Mouse (Mus musculus): ENCODE measurements around the gene Trmt61a.
"Not testable (repeated sequence)": the region's sequence is repeated elsewhere in the genome, so short reads cannot be mapped to it uniquely, and the experiment has no call there.

The Trmt61a gene

DNA sequence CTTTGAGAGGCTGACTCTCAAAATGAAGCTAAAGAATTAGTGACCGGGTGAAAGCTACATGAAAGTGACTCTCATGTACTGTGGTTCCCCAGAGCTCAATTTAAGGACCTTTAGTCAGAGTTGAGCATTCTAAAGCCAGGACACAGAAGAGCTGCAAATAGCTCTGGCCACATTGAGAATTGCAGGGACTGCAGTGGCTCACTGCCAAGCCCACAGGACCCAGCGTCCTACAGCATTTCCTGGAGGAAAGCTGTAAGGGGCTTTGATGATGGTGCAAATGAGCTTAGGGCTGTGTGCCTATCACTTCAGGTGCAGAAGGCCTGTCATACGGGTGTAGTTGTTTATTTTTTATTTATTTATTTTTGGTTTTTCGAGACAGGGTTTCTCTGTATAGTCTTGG, 30.3 kb downstream of the Trmt61a start:
- Histone ChIP-seq H3K36me3 (ENCODE audit: insufficient read depth, low read length) (peaks cover 29% of the 10 kb centered on the region), H3K4me3 (replicated peaks; ENCODE audit: low read length) (no peak overlapping the region), H3K4me1 (replicated peaks; ENCODE audit: low read depth, low read length) (peaks cover 72% of the 10 kb centered on the region), H3K27me3 (ENCODE audit: insufficient read depth, low read length) (peaks cover 12% of the 10 kb centered on the region), H3K9me3 (ENCODE audit: low read length) (no peaks in the 10 kb centered on the region)
- TF ChIP-seq NANOG (IDR thresholded peaks at IDR 0.05; ENCODE audit: borderline replicate concordance, low read length): no peak
- TF ChIP-seq POU5F1 (IDR thresholded peaks at IDR 0.05; ENCODE audit: borderline replicate concordance, low read length): no peak
- TF ChIP-seq CTCF (conservative IDR thresholded peaks at IDR 0.05; ENCODE audit: low read length): no peak

DNA sequence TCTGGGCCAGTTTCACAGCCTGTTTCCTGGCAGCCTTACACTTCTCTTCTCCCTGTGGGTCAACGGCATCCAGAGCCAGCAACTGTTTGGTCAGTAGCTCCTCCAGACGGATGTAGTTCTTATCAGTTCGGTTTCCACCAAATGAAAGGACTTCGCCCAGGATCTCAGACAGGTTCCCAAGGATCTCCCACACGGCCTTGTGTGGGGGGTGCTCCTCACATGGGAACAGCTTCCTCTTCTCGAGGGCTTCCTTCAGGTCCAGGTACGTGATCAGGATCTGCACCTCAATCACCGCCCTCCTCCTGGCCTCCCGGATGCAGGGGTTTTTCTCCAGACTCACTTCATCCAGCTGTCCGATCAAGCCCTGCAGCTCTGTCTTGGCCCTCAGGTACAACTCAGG, 32.2 kb downstream of the Trmt61a start:
- peaks cover 77% of the 10 kb centered on the region for H3K4me1 ChIP-seq (replicated peaks; ENCODE audit: low read depth, low read length)
- H3K9me3 ChIP-seq (ENCODE audit: low read length): no peaks in the 10 kb centered on the region
- TF ChIP-seq NANOG (IDR thresholded peaks at IDR 0.05; ENCODE audit: borderline replicate concordance, low read length) (no peak), CTCF (conservative IDR thresholded peaks at IDR 0.05; ENCODE audit: low read length) (no peak), POU5F1 (IDR thresholded peaks at IDR 0.05; ENCODE audit: borderline replicate concordance, low read length) (no peak)
- peaks cover 8% of the 10 kb centered on the region for H3K27me3 ChIP-seq (ENCODE audit: insufficient read depth, low read length)
- no peak overlapping the region for H3K4me3 ChIP-seq (replicated peaks; ENCODE audit: low read length)
- peaks cover 36% of the 10 kb centered on the region for H3K36me3 ChIP-seq (ENCODE audit: insufficient read depth, low read length)

DNA sequence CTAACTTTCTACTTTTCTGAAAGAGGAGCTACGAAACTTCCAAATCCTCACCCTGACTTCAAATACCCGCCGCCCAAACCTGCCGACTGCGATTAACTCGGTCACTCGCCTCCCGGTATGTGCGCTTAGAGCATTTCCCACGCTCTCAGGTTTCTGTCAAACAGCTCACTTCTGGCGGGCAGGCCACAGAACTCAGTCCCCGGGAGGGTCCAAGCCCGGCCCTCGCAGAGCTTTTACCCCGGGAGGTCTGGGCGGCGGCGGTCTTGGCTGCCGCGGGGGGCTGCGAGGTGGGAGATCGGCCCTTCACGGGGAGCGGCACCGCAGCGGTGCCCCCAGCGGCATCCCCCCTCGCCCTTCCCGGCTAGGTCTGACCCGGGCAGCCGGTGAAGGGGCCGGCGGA, 34.6 kb downstream of the Trmt61a start:
- Histone ChIP-seq H3K9me3 (ENCODE audit: low read length) (no peaks in the 10 kb centered on the region), H3K27me3 (ENCODE audit: insufficient read depth, low read length) (peaks cover 8% of the 10 kb centered on the region), H3K36me3 (ENCODE audit: insufficient read depth, low read length) (peaks cover 43% of the 10 kb centered on the region), H3K4me1 (replicated peaks; ENCODE audit: low read depth, low read length) (peaks cover 75% of the 10 kb centered on the region), H3K4me3 (replicated peaks; ENCODE audit: low read length) (peak overlapping the region; percentile 97)
- no peak for TF ChIP-seq CTCF (conservative IDR thresholded peaks at IDR 0.05; ENCODE audit: low read length)
- TF ChIP-seq POU5F1 (IDR thresholded peaks at IDR 0.05; ENCODE audit: borderline replicate concordance, low read length): no peak
- no peak for TF ChIP-seq NANOG (IDR thresholded peaks at IDR 0.05; ENCODE audit: borderline replicate concordance, low read length)

DNA sequence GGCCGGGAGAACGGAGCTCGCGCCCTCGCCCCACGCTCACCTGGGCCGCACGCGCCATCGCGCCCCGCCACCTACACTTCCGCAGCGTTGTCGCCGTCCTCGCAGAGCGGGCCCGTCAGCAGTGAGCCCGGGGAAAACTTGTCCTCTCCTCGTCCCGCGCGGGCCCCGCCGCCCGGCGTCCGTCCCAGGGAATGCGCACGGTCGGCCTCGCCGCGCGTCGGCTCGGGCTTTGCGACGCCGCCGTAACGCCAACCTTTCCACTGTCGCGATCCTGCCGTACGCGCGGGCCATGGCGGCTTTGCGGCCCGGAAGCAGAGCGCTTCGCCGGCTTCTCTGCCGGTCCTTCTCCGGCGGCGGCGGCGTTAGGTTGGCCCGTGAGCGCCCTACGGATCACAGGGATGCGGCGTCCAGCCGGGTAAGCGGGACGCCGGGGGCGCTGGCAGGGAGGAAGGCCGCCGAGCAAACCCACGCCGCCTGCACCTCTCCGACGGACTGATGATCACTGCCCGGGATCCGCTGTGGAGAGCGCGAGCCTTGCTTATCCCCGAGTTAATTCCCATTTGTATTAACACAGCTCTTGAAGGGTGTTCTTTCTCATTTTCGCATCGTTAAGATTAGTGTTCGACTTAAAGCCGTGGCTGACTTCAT, 35.2 kb downstream of the Trmt61a start, which contains the start of the genes Bag5 and Apopt1:
TSS of gene Bag5 (minus strand) at position 254 of the 648 bp plus-strand sequence.
TSS of gene Apopt1 (plus strand) at position 258 of the 648 bp plus-strand sequence.
- Histone ChIP-seq H3K9me3 (ENCODE audit: low read length) (no peaks in the 10 kb centered on the region), H3K4me3 (replicated peaks; ENCODE audit: low read length) (peak within 1 kb of the TSS; percentile 97), H3K36me3 (ENCODE audit: insufficient read depth, low read length) (peaks cover 43% of the 10 kb centered on the region), H3K27me3 (ENCODE audit: insufficient read depth, low read length) (peaks cover 8% of the 10 kb centered on the region), H3K4me1 (replicated peaks; ENCODE audit: low read depth, low read length) (peaks cover 75% of the 10 kb centered on the region)
- TF ChIP-seq POU5F1 (IDR thresholded peaks at IDR 0.05; ENCODE audit: borderline replicate concordance, low read length) (no peak), CTCF (conservative IDR thresholded peaks at IDR 0.05; ENCODE audit: low read length) (no peak), NANOG (IDR thresholded peaks at IDR 0.05; ENCODE audit: borderline replicate concordance, low read length) (no peak)

DNA sequence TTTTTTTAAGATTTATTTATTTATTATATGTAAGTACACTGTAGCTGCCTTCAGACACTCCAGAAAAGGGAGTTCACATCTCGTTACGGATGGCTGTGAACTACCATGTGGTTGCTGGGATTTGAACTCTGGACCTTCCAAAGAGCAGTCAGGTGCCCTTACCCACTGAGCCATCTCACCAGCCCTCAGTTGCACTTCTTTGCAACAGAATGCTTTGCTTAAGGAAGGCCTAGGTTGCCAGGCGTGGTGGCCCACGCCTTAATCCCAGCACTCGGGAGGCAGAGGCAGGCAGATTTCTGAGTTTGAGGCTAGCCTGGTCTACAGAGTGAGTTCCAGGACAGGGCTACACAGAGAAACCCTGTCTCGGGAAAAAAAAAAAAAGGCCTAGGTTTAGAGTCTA, 36.0 kb downstream of the Trmt61a start:
- H3K27me3 ChIP-seq (ENCODE audit: insufficient read depth, low read length); H3K9me3 ChIP-seq (ENCODE audit: low read length): not testable (repeated sequence)
- H3K4me3 ChIP-seq (replicated peaks; ENCODE audit: low read length): peak overlapping the region; percentile 97
- peaks cover 39% of the 10 kb centered on the region for H3K36me3 ChIP-seq (ENCODE audit: insufficient read depth, low read length)
- H3K4me1 ChIP-seq (replicated peaks; ENCODE audit: low read depth, low read length): peaks cover 80% of the 10 kb centered on the region

DNA sequence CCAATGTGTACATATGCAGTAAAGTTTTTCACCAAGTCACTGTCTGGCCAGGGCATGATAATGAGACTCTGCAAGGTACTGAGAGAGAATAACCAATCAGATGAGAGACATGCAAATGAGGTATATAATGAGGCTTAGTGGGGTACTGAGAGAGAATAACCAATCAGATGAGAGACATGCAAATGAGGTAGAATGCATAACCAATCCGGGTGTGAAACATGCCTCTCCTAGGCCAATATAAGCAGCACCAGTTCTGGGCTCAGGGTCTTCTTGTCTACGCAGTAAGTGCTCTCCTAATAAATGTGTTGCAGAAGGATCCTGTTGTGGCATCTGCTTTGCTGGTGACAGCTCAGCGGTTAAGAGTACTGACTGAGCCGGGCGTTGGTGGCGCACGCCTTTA, 38.6 kb downstream of the Trmt61a start:
- no peaks in the 10 kb centered on the region for H3K9me3 ChIP-seq (ENCODE audit: low read length)
- peaks cover 68% of the 10 kb centered on the region for H3K4me1 ChIP-seq (replicated peaks; ENCODE audit: low read depth, low read length)
- no peak for TF ChIP-seq POU5F1 (IDR thresholded peaks at IDR 0.05; ENCODE audit: borderline replicate concordance, low read length)
- no peak for TF ChIP-seq CTCF (conservative IDR thresholded peaks at IDR 0.05; ENCODE audit: low read length)
- TF ChIP-seq NANOG (IDR thresholded peaks at IDR 0.05; ENCODE audit: borderline replicate concordance, low read length): no peak
- H3K27me3 ChIP-seq (ENCODE audit: insufficient read depth, low read length): peaks cover 6% of the 10 kb centered on the region
- H3K4me3 ChIP-seq (replicated peaks; ENCODE audit: low read length): no peak overlapping the region
- peaks cover 19% of the 10 kb centered on the region for H3K36me3 ChIP-seq (ENCODE audit: insufficient read depth, low read length)

DNA sequence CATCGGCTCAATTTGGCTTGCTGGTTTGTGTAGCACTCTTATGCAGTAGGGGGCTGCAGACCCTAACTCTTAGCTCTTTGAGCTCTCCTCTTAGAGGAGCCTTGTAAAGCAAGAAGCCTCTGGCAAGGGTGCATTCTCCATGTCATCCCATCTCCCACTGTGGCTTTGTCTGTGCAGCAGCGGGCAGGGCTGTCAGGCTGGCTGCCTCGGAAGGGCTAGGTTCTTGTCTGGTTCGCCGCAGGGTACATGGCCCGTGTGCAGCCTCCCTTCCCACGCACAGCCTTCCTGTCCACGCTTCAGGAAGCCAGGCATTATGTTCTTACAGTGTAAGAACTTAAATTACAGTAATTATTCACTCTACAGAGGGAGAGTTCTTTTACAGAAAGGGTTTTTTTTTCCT, 40.8 kb downstream of the Trmt61a start:
- H3K9me3 ChIP-seq (ENCODE audit: low read length): no peaks in the 10 kb centered on the region
- no peaks in the 10 kb centered on the region for H3K27me3 ChIP-seq (ENCODE audit: insufficient read depth, low read length)
- H3K4me1 ChIP-seq (replicated peaks; ENCODE audit: low read depth, low read length): peaks cover 59% of the 10 kb centered on the region
- H3K36me3 ChIP-seq (ENCODE audit: insufficient read depth, low read length): peaks cover 22% of the 10 kb centered on the region
- no peak for TF ChIP-seq NANOG (IDR thresholded peaks at IDR 0.05; ENCODE audit: borderline replicate concordance, low read length)
- TF ChIP-seq POU5F1 (IDR thresholded peaks at IDR 0.05; ENCODE audit: borderline replicate concordance, low read length): no peak
- no peak overlapping the region for H3K4me3 ChIP-seq (replicated peaks; ENCODE audit: low read length)

DNA sequence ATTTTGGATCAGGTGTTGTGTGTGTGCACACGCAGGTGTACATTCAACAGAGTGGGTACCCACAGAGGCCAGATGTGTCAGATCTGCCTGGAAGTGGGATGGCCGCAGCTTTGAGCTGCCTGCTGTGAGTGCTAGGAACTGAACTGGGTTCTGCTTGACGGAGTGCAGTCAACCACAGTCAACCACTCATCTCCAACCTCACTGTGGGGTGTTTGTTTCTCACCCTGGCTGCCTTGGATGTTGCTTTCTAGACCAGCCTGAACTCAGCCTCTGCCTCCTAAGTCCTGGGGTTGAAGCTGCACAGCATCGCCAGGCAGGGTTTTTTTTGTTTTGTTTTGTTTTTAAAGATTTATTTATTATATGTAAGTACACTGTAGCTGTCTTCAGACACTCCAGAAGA, 42.3 kb downstream of the Trmt61a start:
- H3K9me3 ChIP-seq (ENCODE audit: low read length): no peaks in the 10 kb centered on the region
- H3K36me3 ChIP-seq (ENCODE audit: insufficient read depth, low read length): peaks cover 28% of the 10 kb centered on the region
- H3K4me1 ChIP-seq (replicated peaks; ENCODE audit: low read depth, low read length): peaks cover 56% of the 10 kb centered on the region
- no peak overlapping the region; the same call in 1 of the 2 replicates for H3K4me3 ChIP-seq (replicated peaks; ENCODE audit: low read length)
- H3K27me3 ChIP-seq (ENCODE audit: insufficient read depth, low read length): no peaks in the 10 kb centered on the region
- TF ChIP-seq CTCF (conservative IDR thresholded peaks at IDR 0.05; ENCODE audit: low read length) (no peak), POU5F1 (IDR thresholded peaks at IDR 0.05; ENCODE audit: borderline replicate concordance, low read length) (no peak), NANOG (IDR thresholded peaks at IDR 0.05; ENCODE audit: borderline replicate concordance, low read length) (no peak)

DNA sequence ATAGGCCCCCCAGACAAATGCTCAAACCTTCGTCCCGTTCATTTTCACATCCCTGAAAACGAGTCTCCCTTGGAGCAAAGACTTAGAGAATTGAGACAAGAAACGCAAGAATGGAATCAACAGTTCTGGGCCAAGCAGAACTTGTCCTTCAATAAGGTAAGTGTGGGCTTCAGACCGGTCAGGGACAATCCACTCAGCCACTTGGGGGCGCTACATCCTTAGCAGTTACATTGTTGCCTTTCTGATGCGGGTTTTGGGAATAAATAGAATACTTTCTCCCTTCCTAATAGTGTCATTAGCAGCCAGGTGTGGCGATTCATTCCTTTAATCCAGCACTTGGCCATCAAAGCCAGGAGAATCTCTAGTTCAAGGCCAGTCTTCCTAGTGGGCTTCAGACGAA, 44.7 kb downstream of the Trmt61a start:
- H3K4me3 ChIP-seq (replicated peaks; ENCODE audit: low read length): no peak overlapping the region
- no peaks in the 10 kb centered on the region for H3K9me3 ChIP-seq (ENCODE audit: low read length)
- no peaks in the 10 kb centered on the region for H3K27me3 ChIP-seq (ENCODE audit: insufficient read depth, low read length)
- H3K36me3 ChIP-seq (ENCODE audit: insufficient read depth, low read length): peaks cover 42% of the 10 kb centered on the region
- peak; percentile 78 for TF ChIP-seq CTCF (conservative IDR thresholded peaks at IDR 0.05; ENCODE audit: low read length)
- no peak for TF ChIP-seq POU5F1 (IDR thresholded peaks at IDR 0.05; ENCODE audit: borderline replicate concordance, low read length)
- H3K4me1 ChIP-seq (replicated peaks; ENCODE audit: low read depth, low read length): peaks cover 63% of the 10 kb centered on the region

Measured in E14TG2a.4 (cell line).